Mouse (Mus musculus): Measurements from ENCODE around the gene Emilin2.

GRCm38 (mm10) chr17:71225091-71225490 is 86.7 kb downstream of the Emilin2 start:
- TF ChIP-seq CTCF (IDR thresholded peaks at IDR 0.05; ENCODE audit: insufficient read depth, low read depth, low read length) (peak; percentile 48; the same call in 1 of the 2 replicates), POLR2A (IDR thresholded peaks at IDR 0.05; ENCODE audit: insufficient read depth, low read depth, low read length) (no peak)

Measured in olfactory bulb, adult 2 months (tissue).